Mouse (Mus musculus) kidney, adult 18-20 months (tissue): ENCODE measurements around the gene Maco1.
A peak's percentile ranks its signal among the peaks of the same experiment; 100 is the strongest.
"Not testable (repeated sequence)": the region's sequence is repeated elsewhere in the genome, so short reads cannot be mapped to it uniquely, and the experiment has no call there.

Experiments
- DNase-seq: peaks from one replicate; pipeline ENCODE4 v3.0.0; 2021

The Maco1 gene

GRCm38 (mm10) chr4:134804765-134805164 lies 48.4 kb downstream of the Maco1 start:
- DNase-seq = peak; percentile 96

GRCm38 (mm10) chr4:134802765-134803164 lies 50.4 kb downstream of the Maco1 start:
- no peak for DNase-seq

- peak; percentile 61 for DNase-seq
Observed at GRCm38 (mm10) chr4:134802155-134802554, 51.0 kb downstream of the Maco1 start.

- no peak for DNase-seq
Observed at GRCm38 (mm10) chr4:134800693-134801092, 52.5 kb downstream of the Maco1 start.

- DNase-seq = no peak
Observed at GRCm38 (mm10) chr4:134800098-134800497, 53.0 kb downstream of the Maco1 start.

GRCm38 (mm10) chr4:134799272-134799671 lies 53.9 kb downstream of the Maco1 start:
- peak; percentile 77 for DNase-seq

- DNase-seq = no peak
Observed at GRCm38 (mm10) chr4:134798861-134799260, 54.3 kb downstream of the Maco1 start.

- no peak for DNase-seq
Observed at GRCm38 (mm10) chr4:134797621-134798020, 55.5 kb downstream of the Maco1 start.

- no peak for DNase-seq
Observed at GRCm38 (mm10) chr4:134796581-134797361, 56.4 kb downstream of the Maco1 start.

- no peak for DNase-seq
Observed at GRCm38 (mm10) chr4:134795819-134796485, 57.2 kb downstream of the Maco1 start.

GRCm38 (mm10) chr4:134794959-134795358 lies 58.2 kb downstream of the Maco1 start:
- not testable (repeated sequence) for DNase-seq

GRCm38 (mm10) chr4:134793213-134793956 lies 59.8 kb downstream of the Maco1 start:
- peak; percentile 69 for DNase-seq

GRCm38 (mm10) chr4:134791731-134792130 lies 61.4 kb downstream of the Maco1 start:
- no peak for DNase-seq

- DNase-seq = no peak
Observed at GRCm38 (mm10) chr4:134786946-134787345, 66.2 kb downstream of the Maco1 start.

- DNase-seq = no peak
Observed at GRCm38 (mm10) chr4:134784701-134785100, 68.4 kb downstream of the Maco1 start.

GRCm38 (mm10) chr4:134779136-134779934 lies 73.8 kb downstream of the Maco1 start:
- peak; percentile 63 for DNase-seq

GRCm38 (mm10) chr4:134776246-134776645 lies 76.9 kb downstream of the Maco1 start:
- no peak for DNase-seq

GRCm38 (mm10) chr4:134775234-134775944 lies 77.8 kb downstream of the Maco1 start:
- no peak for DNase-seq

GRCm38 (mm10) chr4:134774126-134774525 lies 79.0 kb downstream of the Maco1 start:
- no peak for DNase-seq

- no peak for DNase-seq
Observed at GRCm38 (mm10) chr4:134772805-134773674, 80.1 kb downstream of the Maco1 start.

GRCm38 (mm10) chr4:134769891-134770290 lies 83.3 kb downstream of the Maco1 start:
- DNase-seq = no peak
